Mouse (Mus musculus) liver, embryonic 14.5 days (tissue): ENCODE data around the gene Dnah7a. TPM values are rescaled to one million over a fixed set of nuclear protein-coding genes. Genes with fewer than 3 reads are reported as not detected.
"Not testable (repeated sequence)": the region's sequence is repeated elsewhere in the genome, so short reads cannot be mapped to it uniquely, and the experiment has no call there.

Experiments
- ATAC-seq: fragments of 200-750 bp; cut with Nextera tagmentation; 2 replicates; pipeline ENCODE4 v1.8.0; 2017; ENCODE audit warnings: moderate number of reproducible peaks, mild to moderate bottlenecking, moderate library complexity; ENCODE audit not compliant: insufficient read depth
- DNase-seq, 3 experiments: peaks; one replicate each; pipeline ENCODE4 v3.0.0-alpha.2; 2012 to 2013; ENCODE audit warnings: low read depth in 3 of 3, low spot score in 3 of 3
- H3K27ac ChIP-seq: fragments of 300-500 bp; sonication (generic); 2 replicates; pipeline ENCODE4 v1.5.1; 2014; ENCODE audit warnings: moderate library complexity, mild to moderate bottlenecking, control low read depth, inconsistent platforms
- H3K27me3 ChIP-seq: fragments of 300-500 bp; sonication (generic); 2 replicates; pipeline ENCODE4 v1.6.1; 2014; ENCODE audit warnings: mild to moderate bottlenecking, low read length, moderate library complexity; ENCODE audit not compliant: control insufficient read depth, insufficient read depth
- H3K36me3 ChIP-seq: fragments of 300-500 bp; sonication (generic); replicated peaks from 2 replicates; pipeline ENCODE4 v1.6.1; 2014; ENCODE audit warnings: low read depth; ENCODE audit not compliant: control insufficient read depth, insufficient read depth
- H3K4me1 ChIP-seq, 2 experiments: fragments of 200-500 bp in 1 of 2; fragments of 300-500 bp in 1 of 2; sonication (generic) in 1 of 2; replicated peaks; 2 replicates each; pipeline ENCODE4 v1.6.1; 2012 to 2014; ENCODE audit warnings: antibody characterized with exemption in 1 of 2, inconsistent platforms in 1 of 2, low read length in 1 of 2; ENCODE audit not compliant: control insufficient read depth in 2 of 2, insufficient read depth in 2 of 2
- H3K4me2 ChIP-seq: fragments of 300-500 bp; sonication (generic); 2 replicates; pipeline ENCODE4 v1.6.1; 2014; ENCODE audit warnings: low read depth, mild to moderate bottlenecking, control low read depth, moderate library complexity
- H3K4me3 ChIP-seq, 2 experiments: fragments of 200-500 bp in 1 of 2; fragments of 300-500 bp in 1 of 2; sonication (generic) in 1 of 2; 2 replicates each; pipeline ENCODE4 v1.5.1; 2012 to 2014; ENCODE audit warnings: low read depth in 2 of 2, low read length in 2 of 2, mild to moderate bottlenecking in 2 of 2, control low read depth in 1 of 2, inconsistent platforms in 1 of 2, moderate library complexity in 1 of 2; ENCODE audit not compliant: insufficient read depth in 1 of 2
- H3K9ac ChIP-seq: fragments of 300-500 bp; sonication (generic); replicated peaks from 2 replicates; pipeline ENCODE4 v1.6.1; 2014; ENCODE audit warnings: mild to moderate bottlenecking, control low read depth, moderate library complexity
- H3K9me3 ChIP-seq: fragments of 300-500 bp; sonication (generic); 2 replicates; pipeline ENCODE4 v1.6.1; 2016; ENCODE audit warnings: low read length, mixed read lengths; ENCODE audit not compliant: control insufficient read depth
- CTCF ChIP-seq: IDR thresholded peaks from 2 replicates; pipeline ENCODE4 v1.5.1; 2016; ENCODE audit warnings: antibody characterized with exemption, low read depth, control low read depth
- EP300 ChIP-seq: IDR thresholded peaks from 2 replicates; pipeline ENCODE4 v1.6.1; 2016; ENCODE audit warnings: antibody characterized with exemption, low read depth
- WGBS: fragments of 180-500 bp; shearing (Covaris S2); extraction: QIAGEN DNeasy Blood & Tissue Kit; methylation state at CpG from one replicate; pipeline ENCODE4 v1.1.7; 2014; ENCODE audit not compliant: insufficient replicate concordance; 5-methylcytosine and 5-hydroxymethylcytosine counted together
- polyA plus RNA-seq, 2 experiments: library from polyadenylated mRNA; depleted of rRNA in 1 of 2; stranded (reverse) in 1 of 2; unstranded in 1 of 2; fragments of >200 nt; fragmentation: Nextera tagmentation in 1 of 2; extraction: Ambion mirVana in 1 of 2; gene quantifications; 2 replicates each; pipeline versions ENCODE4 v1.2.1 to v1.2.3; 2012 to 2014

Gene Dnah7a
- polyA plus RNA-seq, 2 experiments = not detected

GRCm38 (mm10) chr1:53405803-53406325 lies 300.7 kb downstream of the Dnah7a start:
- Histone ChIP-seq H3K27me3 (no peaks in the 10 kb centered on the region), H3K4me1 (no peaks in the 10 kb centered on the region), H3K4me3 (no peak overlapping the region), H3K4me2 (no peak overlapping the region), H3K27ac (no peak overlapping the region), H3K9me3 (no peaks in the 10 kb centered on the region), H3K9ac (no peak overlapping the region), H3K36me3 (no peaks in the 10 kb centered on the region)
- ATAC-seq = no peak
- 3% methylated on average over 3 of the region's 3 CpGs for WGBS
- no peak for TF ChIP-seq EP300
- TF ChIP-seq CTCF = no peak
- DNase-seq = no peak

GRCm38 (mm10) chr1:53393936-53394760 lies 312.4 kb downstream of the Dnah7a start:
- not testable (repeated sequence) for H3K9me3 ChIP-seq, H3K27me3 ChIP-seq, H3K9ac ChIP-seq, H3K36me3 ChIP-seq, H3K4me2 ChIP-seq, H3K27ac ChIP-seq, H3K4me3 ChIP-seq, DNase-seq, H3K4me1 ChIP-seq, ATAC-seq
- 42% methylated on average over 21 of the region's 21 CpGs for WGBS

GRCm38 (mm10) chr1:53388762-53389161 lies 317.8 kb downstream of the Dnah7a start:
- Histone ChIP-seq H3K4me1 (no peaks in the 10 kb centered on the region), H3K27ac (no peak overlapping the region), H3K36me3 (no peaks in the 10 kb centered on the region), H3K27me3 (no peaks in the 10 kb centered on the region), H3K9me3 (no peaks in the 10 kb centered on the region), H3K4me2 (no peak overlapping the region), H3K4me3 (no peak overlapping the region), H3K9ac (no peak overlapping the region)
- DNase-seq (no peak), ATAC-seq (no peak)
- 74% methylated on average over 14 of the region's 14 CpGs for WGBS
- TF ChIP-seq EP300 (no peak), CTCF (no peak)

GRCm38 (mm10) chr1:53384085-53384688 lies 322.4 kb downstream of the Dnah7a start:
- H3K27ac ChIP-seq = no peak overlapping the region
- H3K27me3 ChIP-seq = no peaks in the 10 kb centered on the region
- no peaks in the 10 kb centered on the region for H3K4me1 ChIP-seq
- WGBS = 55% methylated on average over 6 of the region's 6 CpGs
- H3K4me3 ChIP-seq = no peak overlapping the region
- no peak for DNase-seq
- H3K9ac ChIP-seq = no peak overlapping the region
- no peaks in the 10 kb centered on the region for H3K9me3 ChIP-seq
- H3K4me2 ChIP-seq = no peak overlapping the region
- TF ChIP-seq CTCF (no peak), EP300 (no peak)
- no peak for ATAC-seq
- no peaks in the 10 kb centered on the region for H3K36me3 ChIP-seq

- no peaks in the 10 kb centered on the region for H3K36me3 ChIP-seq
- no peaks in the 10 kb centered on the region for H3K9me3 ChIP-seq
- H3K9ac ChIP-seq = no peak overlapping the region
- H3K4me1 ChIP-seq = no peaks in the 10 kb centered on the region
- ATAC-seq = no peak
- no peak overlapping the region for H3K4me3 ChIP-seq
- no peak overlapping the region for H3K4me2 ChIP-seq
- no peak for TF ChIP-seq EP300
- TF ChIP-seq CTCF = no peak
- no peak for DNase-seq
- H3K27me3 ChIP-seq = no peaks in the 10 kb centered on the region
- 51% methylated on average over 3 of the region's 3 CpGs for WGBS
- H3K27ac ChIP-seq = no peak overlapping the region
Observed at GRCm38 (mm10) chr1:53377731-53378130, 328.9 kb downstream of the Dnah7a start.

- not testable (repeated sequence) for H3K9me3 ChIP-seq, ATAC-seq
- 60% methylated on average over 2 of the region's 2 CpGs for WGBS
Observed at GRCm38 (mm10) chr1:53375965-53376364, 330.6 kb downstream of the Dnah7a start.

More at GRCm38 (mm10) chr1:53375965-53376364, 330.6 kb downstream of the Dnah7a start:
- not testable (repeated sequence) for H3K4me2 ChIP-seq, H3K27me3 ChIP-seq, H3K27ac ChIP-seq, DNase-seq, H3K9ac ChIP-seq, H3K36me3 ChIP-seq, H3K4me1 ChIP-seq, H3K4me3 ChIP-seq
